Mouse (Mus musculus) embryonic fibroblast, embryonic 13.5 days (primary cell): ENCODE data around the gene Radil. TPM values are rescaled to one million over a fixed set of nuclear protein-coding genes. Genes with fewer than 3 reads are reported as not detected.
A peak's percentile ranks its signal among the peaks of the same experiment; 100 is the strongest.

ENCODE experiments used
- H3K27ac ChIP-seq: 2 replicates; pipeline ENCODE4 v1.5.1; 2012; ENCODE audit warnings: low read length, control low read depth, inconsistent platforms; ENCODE audit not compliant: insufficient read depth
- H3K4me1 ChIP-seq: 2 replicates; pipeline ENCODE4 v1.6.1; 2011; ENCODE audit warnings: low read length; ENCODE audit not compliant: control insufficient read depth, insufficient read depth
- H3K4me3 ChIP-seq: 2 replicates; pipeline ENCODE4 v1.5.1; 2011; ENCODE audit warnings: mild to moderate bottlenecking, control low read depth, low read length; ENCODE audit not compliant: insufficient read depth
- CTCF ChIP-seq: IDR thresholded peaks from 2 replicates; pipeline ENCODE4 v1.5.1; 2011; ENCODE audit warnings: mild to moderate bottlenecking, control low read depth, low read length, moderate library complexity, borderline replicate concordance; ENCODE audit not compliant: insufficient read depth
- POLR2A ChIP-seq: IDR thresholded peaks from 2 replicates; pipeline ENCODE4 v1.6.1; 2011; ENCODE audit warnings: low read depth, mild to moderate bottlenecking, control low read depth, low read length, moderate library complexity
- polyA plus RNA-seq: library from polyadenylated mRNA; stranded (reverse); fragments of >200 nt; gene quantifications from 2 replicates; pipeline ENCODE4 v1.2.4, GENCODE M21; 2011; ENCODE audit warnings: low read depth; ENCODE audit not compliant: missing spikeins, insufficient read length

The Radil gene
- polyA plus RNA-seq, 1 experiment = 7.4 TPM

- H3K27ac ChIP-seq = no peak overlapping the region
- no peak overlapping the region for H3K4me3 ChIP-seq
- no peaks in the 10 kb centered on the region for H3K4me1 ChIP-seq
- TF ChIP-seq CTCF (no peak), POLR2A (no peak)
Observed at GRCm38 (mm10) chr5:142451759-142452158, 99.1 kb downstream of the Radil start.

DNA sequence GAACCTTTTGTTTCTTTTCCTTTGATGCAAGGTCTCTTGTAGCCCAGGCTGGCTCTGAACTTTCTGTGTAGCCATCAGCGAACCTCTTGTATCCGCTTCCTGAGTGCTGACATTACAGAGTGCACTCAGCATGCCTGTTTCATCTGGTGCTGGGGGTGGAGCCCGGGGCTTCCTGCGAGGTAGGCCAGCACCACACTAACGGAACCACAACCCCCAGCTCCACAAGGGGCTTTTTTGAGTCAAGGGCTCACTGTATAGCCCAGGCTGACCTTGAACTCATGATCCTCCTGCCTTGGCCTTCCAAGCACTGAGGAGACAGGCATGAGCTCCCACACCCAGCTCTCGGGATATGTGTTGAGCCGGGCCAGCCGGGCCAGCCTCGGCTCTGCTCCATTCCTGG lies 100.1 kb downstream of the Radil start:
- H3K4me1 ChIP-seq = no peaks in the 10 kb centered on the region
- TF ChIP-seq CTCF (no peak), POLR2A (no peak)
- H3K4me3 ChIP-seq = no peak overlapping the region
- no peak overlapping the region for H3K27ac ChIP-seq

- Histone ChIP-seq H3K27ac (no peak overlapping the region), H3K4me1 (0 out of 2 replicates have a peak, but pooled peaks cover 3% of the 10 kb centered on the region), H3K4me3 (no peak overlapping the region)
- TF ChIP-seq POLR2A (no peak), CTCF (no peak)
Observed at GRCm38 (mm10) chr5:142448623-142449022, 102.3 kb downstream of the Radil start.

DNA sequence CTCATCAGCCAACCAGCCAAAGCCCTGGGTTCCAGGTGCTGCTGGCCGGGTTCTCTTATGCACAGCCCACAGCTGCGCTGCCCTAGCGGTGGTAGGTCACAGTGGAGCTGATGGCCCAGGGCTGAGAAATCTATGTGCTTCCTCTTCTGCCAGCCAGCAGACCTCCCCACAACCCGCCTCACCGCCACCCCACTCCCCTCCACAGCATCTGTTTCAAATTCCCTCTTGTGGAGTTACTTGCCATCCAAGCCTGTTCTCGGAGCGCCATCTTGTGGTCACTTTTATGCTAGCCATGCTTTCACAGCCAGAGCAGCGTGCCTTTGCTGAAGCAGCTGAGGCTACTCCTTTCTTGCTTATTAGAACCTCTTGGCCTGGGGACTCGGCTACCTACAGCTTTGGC lies 102.8 kb downstream of the Radil start:
- no peak overlapping the region for H3K4me3 ChIP-seq
- no peak for TF ChIP-seq POLR2A
- peak; percentile 76; the same call in 1 of the 2 replicates for TF ChIP-seq CTCF
- H3K27ac ChIP-seq = no peak overlapping the region
- H3K4me1 ChIP-seq = 0 out of 2 replicates have a peak, but pooled peaks cover 3% of the 10 kb centered on the region

DNA sequence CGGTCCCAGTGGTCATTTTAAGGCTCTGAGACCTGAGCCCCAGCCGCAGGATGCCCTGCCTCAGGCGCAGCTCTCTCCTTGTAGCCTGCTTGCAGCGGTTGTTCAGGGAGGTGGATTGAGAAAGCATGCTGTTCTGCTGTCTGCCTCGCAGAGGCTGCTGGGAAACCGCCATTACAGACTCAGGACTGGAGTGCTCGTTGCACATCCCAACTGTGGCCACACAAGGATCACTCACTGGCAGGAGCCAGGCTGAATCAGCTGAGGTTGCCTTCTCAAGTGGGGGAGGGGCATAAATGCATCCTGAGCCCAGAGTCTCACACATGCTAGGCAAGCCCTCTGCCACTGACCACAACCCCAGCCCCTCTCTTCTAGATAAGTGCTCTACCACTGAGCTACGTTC lies 105.2 kb downstream of the Radil start:
- peaks cover 17% of the 10 kb centered on the region for H3K4me1 ChIP-seq

GRCm38 (mm10) chr5:142444791-142445531 lies 105.9 kb downstream of the Radil start:
- Histone ChIP-seq H3K4me3 (no peak overlapping the region), H3K27ac (no peak overlapping the region), H3K4me1 (peaks cover 17% of the 10 kb centered on the region)
- TF ChIP-seq POLR2A (no peak), CTCF (no peak)

More for the DNA sequence above, 105.2 kb downstream of the Radil start:
- Histone ChIP-seq H3K4me3 (no peak overlapping the region), H3K27ac (no peak overlapping the region)
- no peak for TF ChIP-seq POLR2A
- no peak for TF ChIP-seq CTCF

DNA sequence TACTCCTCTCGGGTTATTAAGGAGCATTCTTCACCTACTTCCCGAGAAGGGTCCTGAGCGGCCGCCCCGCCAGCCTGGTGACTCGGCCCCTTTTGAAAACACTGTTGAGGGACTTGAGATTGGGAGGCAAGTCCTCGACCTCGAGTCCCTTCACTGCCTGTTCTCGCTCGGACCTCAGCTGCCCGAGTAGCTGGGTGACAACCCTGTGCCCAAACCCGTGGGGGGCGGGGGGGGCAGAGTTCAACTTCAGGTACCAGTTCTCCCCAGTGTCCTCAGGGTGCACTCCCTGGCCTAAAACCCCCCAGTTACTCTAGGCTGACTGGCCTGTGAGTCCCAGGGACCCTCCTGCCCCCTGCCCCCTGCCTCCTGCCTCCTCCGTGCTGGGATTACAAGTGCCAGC lies 106.9 kb downstream of the Radil start:
- no peak overlapping the region for H3K27ac ChIP-seq
- H3K4me1 ChIP-seq = peaks cover 20% of the 10 kb centered on the region
- no peak for TF ChIP-seq CTCF
- H3K4me3 ChIP-seq = no peak overlapping the region

- no peak for TF ChIP-seq POLR2A
- H3K4me3 ChIP-seq = no peak overlapping the region
- H3K4me1 ChIP-seq = peaks cover 20% of the 10 kb centered on the region
- H3K27ac ChIP-seq = no peak overlapping the region
Observed at GRCm38 (mm10) chr5:142443514-142443913, 107.4 kb downstream of the Radil start.

DNA sequence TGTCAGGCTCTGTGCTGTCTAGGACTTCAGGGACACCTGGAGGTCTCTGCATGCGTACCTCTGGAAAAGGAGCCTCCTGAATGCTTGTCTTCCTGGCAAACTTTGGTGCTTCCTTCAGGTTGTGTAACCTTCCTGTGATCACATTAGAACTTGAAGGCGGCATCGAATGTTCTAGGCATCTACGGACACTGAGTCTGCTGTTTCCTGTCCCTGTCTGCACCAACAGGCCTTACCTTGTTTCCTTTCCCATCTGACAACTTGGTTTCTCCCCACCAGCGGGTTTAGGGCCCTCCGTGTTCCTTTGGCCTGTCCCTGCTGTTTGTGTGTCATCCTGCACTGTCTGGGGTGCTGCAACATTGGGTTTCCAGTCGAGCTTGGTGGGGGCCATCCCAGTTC lies 108.9 kb downstream of the Radil start:
- Histone ChIP-seq H3K4me1 (peaks cover 20% of the 10 kb centered on the region), H3K27ac (peak overlapping the region; percentile 44), H3K4me3 (no peak overlapping the region)
- TF ChIP-seq POLR2A (no peak), CTCF (no peak)

DNA sequence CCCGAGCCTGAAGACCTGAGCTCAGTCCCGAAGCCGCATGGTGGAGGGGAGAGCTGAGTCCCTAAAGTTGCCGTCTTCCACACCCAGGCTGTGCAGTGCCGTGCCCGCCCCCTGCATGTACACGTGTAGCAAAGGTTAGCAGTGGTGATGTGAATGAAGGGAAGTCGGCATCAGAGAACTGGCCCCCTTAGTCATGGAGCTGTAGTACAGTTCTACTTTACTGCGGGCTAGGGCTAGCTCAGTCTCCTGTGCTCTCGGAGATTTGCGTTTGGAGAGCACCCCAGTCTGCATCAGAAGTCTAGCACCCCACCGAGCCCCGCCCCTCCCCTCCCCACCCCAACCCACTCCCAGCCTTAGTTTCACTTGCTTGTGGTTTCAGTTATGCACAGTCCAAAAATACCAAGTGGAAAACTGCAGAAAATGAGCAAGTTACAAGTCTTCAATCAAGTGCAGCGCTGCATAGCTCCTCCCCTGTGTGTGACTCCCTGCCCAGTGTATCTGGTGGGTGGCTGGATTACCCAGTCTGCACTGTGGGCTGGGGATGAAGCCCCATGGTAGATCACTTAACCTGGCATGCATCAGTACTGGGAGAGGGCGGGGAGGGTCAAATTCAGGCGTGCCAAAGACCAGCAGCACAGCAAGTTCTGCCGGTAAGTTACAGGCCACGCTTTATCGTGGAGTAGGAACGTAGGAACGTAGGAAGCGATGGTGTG lies 109.4 kb downstream of the Radil start:
- H3K27ac ChIP-seq = peak overlapping the region; percentile 94
- TF ChIP-seq CTCF = no peak
- TF ChIP-seq POLR2A = no peak
- peaks cover 20% of the 10 kb centered on the region for H3K4me1 ChIP-seq
- peak overlapping the region; percentile 28 for H3K4me3 ChIP-seq
